Mouse (Mus musculus) inflammation-experienced regulatory T-cells, adult 6 months (primary cell): Measurements from ENCODE around the gene Fam173b. TPM values are rescaled to one million over a fixed set of nuclear protein-coding genes. Genes with fewer than 3 reads are reported as not detected.
"Not testable (repeated sequence)": the region's sequence is repeated elsewhere in the genome, so short reads cannot be mapped to it uniquely, and the experiment has no call there.

Experiments used
- ATAC-seq: one replicate; pipeline ENCODE4 v1.8.0; 2017
- polyA plus RNA-seq, 3 experiments: library from polyadenylated mRNA; unstranded; fragments of 100-300 nt; shearing (Covaris generic); gene quantifications; one replicate each; pipeline ENCODE4 v1.2.1; 2017

Fam173b gene
- polyA plus RNA-seq = 10 to 100 TPM; 22.1 to 28.3 (median 25.9) TPM

- peak; percentile 89 for ATAC-seq
Measured at GRCm38 (mm10) chr15:31601646-31602374, at the start of gene Fam173b, which contains the start of gene Cct5. Gene Fam173b (plus strand): TSS chr15:31601852. Gene Cct5 (minus strand): TSS chr15:31601804.

GRCm38 (mm10) chr15:31554855-31555254 is 46.8 kb upstream of the Fam173b start:
- ATAC-seq = no peak

- no peak for ATAC-seq
Measured at GRCm38 (mm10) chr15:31561390-31561789, 40.3 kb upstream of the Fam173b start.

- no peak for ATAC-seq
Measured at GRCm38 (mm10) chr15:31561976-31562375, 39.7 kb upstream of the Fam173b start.

- no peak for ATAC-seq
Measured at GRCm38 (mm10) chr15:31562847-31563246, 38.8 kb upstream of the Fam173b start.

- ATAC-seq = no peak
Measured at GRCm38 (mm10) chr15:31563577-31564546, 37.8 kb upstream of the Fam173b start.

- ATAC-seq = no peak
Measured at GRCm38 (mm10) chr15:31565184-31565583, 36.5 kb upstream of the Fam173b start, which contains the start of gene Cmbl. Gene Cmbl (plus strand): TSS chr15:31565389.

GRCm38 (mm10) chr15:31565786-31566185 is 35.9 kb upstream of the Fam173b start:
- ATAC-seq = no peak

GRCm38 (mm10) chr15:31567431-31567830 is 34.2 kb upstream of the Fam173b start:
- ATAC-seq = no peak

- no peak for ATAC-seq
Measured at GRCm38 (mm10) chr15:31568581-31568996, 33.1 kb upstream of the Fam173b start.

- no peak for ATAC-seq
Measured at GRCm38 (mm10) chr15:31569325-31570022, 32.2 kb upstream of the Fam173b start.

GRCm38 (mm10) chr15:31570959-31571358 is 30.7 kb upstream of the Fam173b start:
- no peak for ATAC-seq

- ATAC-seq = no peak
Measured at GRCm38 (mm10) chr15:31571906-31572722, 29.5 kb upstream of the Fam173b start.

- no peak for ATAC-seq
Measured at GRCm38 (mm10) chr15:31573287-31573686, 28.4 kb upstream of the Fam173b start.

GRCm38 (mm10) chr15:31573692-31574091 is 28.0 kb upstream of the Fam173b start:
- no peak for ATAC-seq

GRCm38 (mm10) chr15:31576076-31576475 is 25.6 kb upstream of the Fam173b start:
- ATAC-seq = no peak

GRCm38 (mm10) chr15:31581086-31581485 is 20.6 kb upstream of the Fam173b start:
- not testable (repeated sequence) for ATAC-seq

GRCm38 (mm10) chr15:31583304-31584085 is 18.2 kb upstream of the Fam173b start:
- no peak for ATAC-seq

- no peak for ATAC-seq
Measured at GRCm38 (mm10) chr15:31585238-31585637, 16.4 kb upstream of the Fam173b start.

GRCm38 (mm10) chr15:31586088-31586487 is 15.6 kb upstream of the Fam173b start:
- no peak for ATAC-seq

GRCm38 (mm10) chr15:31586519-31586918 is 15.1 kb upstream of the Fam173b start:
- ATAC-seq = peak; percentile 69
